Mouse (Mus musculus) heart, adult 2 months (tissue): ENCODE data around the gene Sh3gl2.

ENCODE experiments used
- CTCF ChIP-seq: fragments of 200-600 bp; IDR thresholded peaks from 2 replicates; pipeline ENCODE4 v1.8.1; 2022; ENCODE audit warnings: antibody characterized with exemption, mild to moderate bottlenecking, moderate library complexity
- EP300 ChIP-seq: fragments of 200-500 bp; IDR thresholded peaks from 2 replicates; pipeline ENCODE4 v1.6.1; 2011; ENCODE audit warnings: low read depth, low read length, control low read depth; ENCODE audit not compliant: insufficient read depth

DNA sequence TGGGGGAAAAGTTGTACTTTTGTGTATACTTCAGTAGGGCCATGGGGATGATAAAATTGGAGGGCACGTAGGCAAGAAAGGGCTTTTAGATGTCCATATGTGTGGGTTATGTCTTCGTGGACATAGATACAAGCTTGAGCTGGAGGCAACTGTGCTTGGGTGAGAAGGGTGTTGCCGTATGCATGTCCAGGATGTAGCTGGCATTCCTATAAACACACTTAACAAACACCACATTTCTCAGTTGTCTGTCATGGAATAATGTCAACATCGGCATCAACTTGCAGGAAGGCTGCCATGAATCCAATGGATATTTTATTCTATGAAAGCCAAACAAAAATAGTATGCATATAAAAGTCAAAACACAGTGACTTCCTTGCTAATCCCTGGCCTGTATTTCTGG lies 227.9 kb downstream of the Sh3gl2 start:
- TF ChIP-seq CTCF, result no peak
- TF ChIP-seq EP300, result no peak
